Mouse (Mus musculus) cerebellum, adult 9-11 months (tissue): ENCODE results near the gene Gpr33.
A peak's percentile ranks its signal among the peaks of the same experiment; 100 is the strongest.

Source experiments
- DNase-seq: peaks from one replicate; pipeline ENCODE4 v3.0.0; 2022

Gene Gpr33

DNA sequence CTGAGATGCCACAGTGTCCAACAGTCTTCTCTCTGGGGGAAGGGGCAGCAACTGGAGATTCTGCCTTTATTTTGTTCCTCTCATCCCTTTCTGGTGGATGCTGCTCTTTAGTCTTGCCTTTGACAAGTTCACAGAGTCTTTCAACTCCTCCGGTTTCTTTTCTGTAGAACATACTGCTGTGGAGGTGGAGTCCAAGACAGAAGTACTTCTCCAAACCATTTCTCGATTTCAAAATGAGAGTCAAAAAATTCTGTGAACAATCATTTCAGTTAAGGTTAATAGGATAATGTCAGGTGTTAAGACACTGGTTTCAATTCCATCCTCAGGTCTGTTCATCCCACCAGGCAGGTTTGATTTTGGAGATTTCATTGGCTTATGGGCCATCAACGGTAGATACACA, at the start of gene Gpr33:
Gene Gpr33 (minus strand): TSS at position 101 of the 400 bp plus-strand sequence.
- DNase-seq, result no peak

DNA sequence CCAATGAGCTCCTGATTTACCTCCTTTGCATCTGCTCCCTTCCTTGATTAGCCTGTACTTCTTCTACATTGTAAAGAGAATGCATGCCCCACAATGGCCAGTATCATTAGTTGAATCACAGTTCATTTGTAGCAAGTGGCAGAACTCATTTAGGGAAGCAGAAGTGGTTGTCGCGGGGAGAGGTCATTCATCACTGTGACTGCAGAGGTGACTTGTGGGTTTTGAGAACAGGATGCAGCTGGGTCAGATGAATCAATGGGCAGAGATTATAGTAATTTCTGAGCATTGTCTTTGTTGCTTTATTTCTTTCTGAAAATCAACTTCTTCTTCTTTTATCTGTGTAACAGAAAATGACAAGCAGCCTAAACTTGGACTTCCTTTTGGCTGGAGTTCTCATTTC, 21.5 kb upstream of the Gpr33 start:
- no peak for DNase-seq

DNA sequence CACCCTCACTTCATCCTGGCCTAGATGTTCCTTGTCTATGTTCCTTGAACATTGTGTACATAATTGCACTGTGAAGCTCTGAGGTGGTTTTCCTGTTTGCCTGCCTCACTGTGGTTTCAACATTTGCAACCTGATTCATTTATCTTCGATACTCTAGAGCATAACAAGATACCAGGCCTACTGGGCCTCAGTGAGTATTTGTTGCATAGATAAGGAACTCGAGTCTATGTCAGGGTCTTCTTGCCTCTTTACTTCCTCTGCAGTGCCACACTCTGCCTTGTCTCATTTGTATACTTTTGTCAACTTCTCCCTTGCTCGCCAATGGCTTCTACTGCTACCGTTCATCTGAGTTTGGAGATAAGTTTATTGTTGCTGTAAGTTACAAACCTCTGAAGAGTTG, 18.5 kb upstream of the Gpr33 start:
- DNase-seq, result no peak

DNA sequence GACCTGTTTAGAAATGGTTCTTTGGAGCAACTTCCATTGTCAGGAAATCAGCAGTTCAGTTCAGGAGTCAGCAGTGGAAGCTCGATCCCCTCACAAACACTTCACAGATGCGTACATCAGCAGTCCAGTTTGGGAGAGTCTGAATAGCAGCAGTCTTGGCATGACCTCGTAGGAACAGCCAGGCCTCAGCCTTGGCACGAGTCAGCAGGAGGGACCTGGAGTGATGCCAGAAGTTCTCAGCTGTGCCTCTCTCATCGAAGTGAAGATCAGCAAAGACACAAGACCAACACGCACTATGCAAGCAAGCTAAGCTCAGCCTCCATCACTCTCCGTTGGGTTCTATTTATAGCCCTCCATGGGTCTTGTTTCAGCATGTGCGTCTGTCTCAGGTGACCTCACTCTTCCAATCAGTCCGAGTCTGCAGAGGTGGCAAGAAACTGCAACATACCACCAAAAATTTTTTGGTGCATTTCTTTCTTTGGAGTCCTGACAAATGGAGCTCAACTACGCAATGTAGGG, 15.0 kb upstream of the Gpr33 start:
- no peak for DNase-seq

DNA sequence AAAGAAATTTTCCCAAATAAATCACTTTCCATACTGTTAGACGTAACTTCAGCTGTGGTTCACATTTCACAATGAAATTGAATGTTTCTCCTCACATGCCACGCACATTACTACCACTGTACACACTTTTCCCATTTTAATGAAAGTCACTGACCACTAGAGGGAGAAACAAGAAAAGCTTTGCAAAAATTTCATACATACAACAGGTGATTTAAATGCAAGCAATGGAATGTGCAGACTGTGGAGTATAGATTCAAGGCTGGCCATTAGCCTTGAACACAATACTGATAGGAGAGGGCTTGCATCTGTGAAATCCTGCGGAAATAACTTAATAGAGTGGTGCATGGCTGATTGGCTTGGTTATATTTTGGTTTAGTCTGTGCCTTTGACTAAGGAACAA, 10.5 kb upstream of the Gpr33 start:
- DNase-seq, result no peak

DNA sequence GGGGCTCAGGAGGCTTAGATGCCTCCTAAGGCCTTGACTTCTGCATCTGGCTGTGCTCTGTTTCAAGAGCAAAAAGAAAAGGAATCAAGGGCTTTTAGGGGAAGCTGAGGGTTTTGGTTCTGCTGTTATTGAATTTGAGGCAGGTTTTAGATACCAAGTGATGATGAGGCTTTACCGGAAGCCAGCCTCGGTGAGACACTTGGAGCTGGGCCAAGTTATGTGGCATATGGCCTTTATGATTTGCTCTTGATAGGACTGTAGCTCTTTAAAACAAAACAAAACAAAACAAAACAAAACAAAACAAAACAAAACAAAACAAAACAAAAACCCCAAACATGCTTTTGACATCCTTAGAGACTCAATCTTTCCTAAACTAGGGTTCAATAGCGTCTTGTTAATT, 7.1 kb upstream of the Gpr33 start:
- DNase-seq, result no peak

DNA sequence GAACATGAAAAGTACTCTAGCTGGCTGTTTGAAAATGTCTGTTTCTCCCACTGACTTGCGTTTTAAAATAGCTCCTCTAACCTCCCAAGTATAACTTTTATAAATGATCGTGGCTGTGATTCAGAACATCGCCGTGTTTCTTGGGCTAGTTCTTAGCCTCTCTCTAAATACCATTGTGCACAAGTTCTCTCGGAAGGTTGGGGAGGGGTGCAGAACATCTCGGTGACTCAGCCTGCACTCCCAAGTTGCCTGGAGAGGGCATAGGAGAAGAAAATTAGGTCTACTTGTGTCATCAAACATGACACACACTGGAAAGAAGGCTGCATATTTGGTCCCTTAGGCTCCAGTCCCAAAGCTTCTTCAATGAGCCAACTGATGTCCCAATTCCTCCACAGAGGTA, 4.4 kb upstream of the Gpr33 start:
- no peak for DNase-seq

DNA sequence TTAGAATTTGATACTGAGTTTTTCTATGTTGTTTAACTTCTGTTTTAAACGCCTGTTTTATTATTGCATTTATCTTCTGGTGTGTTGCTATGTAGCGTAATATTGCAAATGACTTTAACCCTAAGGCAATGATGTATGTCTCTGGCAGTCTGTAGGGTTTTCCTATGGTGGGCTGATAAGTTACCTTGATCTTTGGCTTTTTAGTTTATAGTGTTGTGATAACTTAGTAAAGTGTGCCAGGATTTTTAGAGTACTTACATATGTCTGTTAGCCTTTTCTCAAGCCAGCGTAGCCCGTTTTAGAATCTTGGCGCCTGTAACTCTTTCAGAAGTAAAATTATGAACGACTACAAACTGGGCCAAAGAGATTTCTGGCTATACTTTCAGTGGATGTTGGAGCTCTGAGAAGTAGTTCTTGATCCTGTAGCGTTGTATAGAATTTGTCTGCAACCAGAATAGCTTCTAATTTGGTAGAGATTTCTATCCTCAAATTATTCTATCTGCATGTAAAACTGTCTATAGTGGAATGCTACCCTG, 13.3 kb downstream of the Gpr33 start:
- no peak for DNase-seq

DNA sequence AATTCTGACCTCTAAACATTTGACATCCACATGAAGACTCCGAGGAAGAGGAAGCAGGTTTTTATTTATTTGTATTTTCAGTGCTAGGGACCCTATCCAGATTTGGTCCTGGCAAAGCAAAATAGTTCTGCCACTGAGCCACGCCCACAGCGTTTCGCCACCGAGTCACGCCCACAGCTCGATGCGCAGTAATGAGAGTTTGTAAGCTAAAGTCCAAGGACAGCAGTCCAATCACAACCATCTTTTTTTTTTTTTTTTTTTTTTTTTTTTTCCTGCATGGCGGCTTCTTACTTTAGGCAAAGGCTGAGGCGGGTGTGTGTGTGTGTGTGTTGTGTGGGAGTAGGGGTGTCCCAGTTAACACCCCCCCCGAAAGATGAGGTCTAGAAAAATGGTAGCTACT, 13.8 kb downstream of the Gpr33 start:
- DNase-seq, result no peak

DNA sequence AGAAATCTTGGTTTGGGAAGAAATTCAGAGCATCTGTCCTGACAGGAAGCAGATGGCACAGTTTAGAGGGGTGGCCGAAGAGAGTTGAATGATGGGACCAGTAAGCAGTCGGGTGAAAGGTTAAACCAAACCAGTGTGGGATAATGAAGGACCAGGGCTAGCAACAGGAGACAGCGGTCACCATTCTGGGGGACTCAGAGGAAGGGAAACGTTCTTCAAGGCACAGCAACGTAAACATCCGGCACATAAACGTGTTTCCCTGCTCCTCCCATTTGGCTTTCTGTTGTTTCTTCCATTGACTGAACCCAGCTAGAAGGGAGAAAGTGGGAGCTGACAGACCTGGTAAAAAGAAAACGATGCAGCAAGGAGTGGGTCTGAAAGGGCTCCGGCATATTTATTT, 14.6 kb downstream of the Gpr33 start:
- DNase-seq, result no peak

DNA sequence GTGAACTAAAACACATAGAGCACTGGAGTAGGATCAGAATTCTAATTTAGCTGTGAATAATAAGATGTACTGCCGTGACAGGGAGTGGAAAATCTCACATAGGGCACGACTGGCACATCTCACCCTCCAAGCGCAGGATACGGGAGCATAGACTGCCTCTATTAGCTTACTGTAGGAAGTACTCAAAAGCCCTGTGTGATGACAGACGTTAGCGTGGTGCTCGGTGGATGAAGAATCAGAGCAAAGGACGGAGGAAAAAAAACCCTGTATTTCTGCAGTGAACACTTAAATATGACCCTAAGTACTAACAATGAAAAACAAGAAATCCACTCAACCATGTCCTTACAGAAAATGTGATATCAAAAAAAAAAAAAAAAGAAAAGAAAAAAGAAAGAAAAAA, 15.7 kb downstream of the Gpr33 start:
- DNase-seq, result no peak

DNA sequence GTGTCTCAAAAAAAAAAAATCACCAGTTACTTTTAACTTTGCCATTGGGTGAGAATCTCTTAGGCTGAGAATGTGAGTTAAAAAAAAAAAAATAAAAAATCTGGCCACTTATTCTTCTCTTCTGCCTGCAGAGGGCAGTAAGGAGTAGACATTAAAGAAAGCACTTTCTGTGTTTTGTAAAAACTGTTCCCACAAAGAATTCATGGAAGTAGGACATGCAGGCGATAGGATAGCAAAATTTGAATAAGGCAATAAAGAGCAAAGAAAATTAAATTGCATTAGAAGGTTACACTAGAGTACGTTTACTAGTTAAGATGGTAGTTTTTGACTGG, 17.3 kb downstream of the Gpr33 start:
- DNase-seq, result no peak

DNA sequence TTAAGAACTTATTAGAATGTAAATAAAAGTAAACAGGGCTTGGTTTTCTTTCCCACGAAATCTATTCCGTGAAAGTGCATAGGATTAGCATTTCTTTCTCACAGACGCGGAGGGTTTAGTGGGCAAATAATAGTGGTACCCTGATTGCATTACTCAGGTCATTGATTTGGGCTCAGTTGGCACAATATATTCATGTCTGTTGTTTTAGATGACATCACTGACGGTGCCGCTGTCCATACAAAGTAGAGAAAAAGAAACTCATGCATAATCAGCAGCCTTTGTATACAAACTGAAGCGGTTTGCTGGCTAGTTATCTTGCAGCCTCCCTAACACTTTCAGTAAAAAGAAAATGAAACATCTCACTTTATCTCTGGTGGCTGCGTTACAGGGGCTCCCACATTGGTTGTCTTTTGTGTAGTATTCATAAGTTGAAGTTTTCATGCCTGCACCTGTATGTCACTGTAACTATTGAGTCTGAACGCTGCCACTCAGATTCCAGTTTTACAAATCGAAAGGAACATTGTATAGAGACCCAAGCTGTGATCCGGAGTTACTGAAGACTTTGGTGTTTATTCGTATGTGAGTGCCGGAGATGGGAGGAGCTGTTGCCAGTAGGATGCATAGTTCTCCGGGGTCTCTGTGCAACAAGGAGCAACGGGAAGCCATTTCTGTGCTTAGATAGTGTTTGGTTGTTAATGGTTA, 17.8 kb downstream of the Gpr33 start:
- DNase-seq, result no peak

DNA sequence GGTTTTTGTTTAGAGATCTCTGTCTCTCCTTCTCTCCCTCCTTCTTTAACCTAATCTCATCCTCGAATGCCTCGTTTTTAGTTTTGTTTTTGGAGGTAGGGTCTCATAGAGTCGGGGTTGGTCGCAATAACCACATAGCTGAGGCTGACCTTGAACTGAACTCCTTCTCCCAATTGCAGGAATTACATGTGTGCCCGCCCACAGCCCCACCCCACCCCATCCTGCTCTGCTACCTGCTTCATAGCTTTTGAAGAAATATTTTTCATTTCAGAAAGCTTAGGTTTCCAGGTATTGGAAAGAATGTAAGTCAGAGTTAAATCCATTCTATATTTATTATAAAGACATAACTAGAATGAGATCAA, 21.2 kb downstream of the Gpr33 start:
- DNase-seq, result no peak

DNA sequence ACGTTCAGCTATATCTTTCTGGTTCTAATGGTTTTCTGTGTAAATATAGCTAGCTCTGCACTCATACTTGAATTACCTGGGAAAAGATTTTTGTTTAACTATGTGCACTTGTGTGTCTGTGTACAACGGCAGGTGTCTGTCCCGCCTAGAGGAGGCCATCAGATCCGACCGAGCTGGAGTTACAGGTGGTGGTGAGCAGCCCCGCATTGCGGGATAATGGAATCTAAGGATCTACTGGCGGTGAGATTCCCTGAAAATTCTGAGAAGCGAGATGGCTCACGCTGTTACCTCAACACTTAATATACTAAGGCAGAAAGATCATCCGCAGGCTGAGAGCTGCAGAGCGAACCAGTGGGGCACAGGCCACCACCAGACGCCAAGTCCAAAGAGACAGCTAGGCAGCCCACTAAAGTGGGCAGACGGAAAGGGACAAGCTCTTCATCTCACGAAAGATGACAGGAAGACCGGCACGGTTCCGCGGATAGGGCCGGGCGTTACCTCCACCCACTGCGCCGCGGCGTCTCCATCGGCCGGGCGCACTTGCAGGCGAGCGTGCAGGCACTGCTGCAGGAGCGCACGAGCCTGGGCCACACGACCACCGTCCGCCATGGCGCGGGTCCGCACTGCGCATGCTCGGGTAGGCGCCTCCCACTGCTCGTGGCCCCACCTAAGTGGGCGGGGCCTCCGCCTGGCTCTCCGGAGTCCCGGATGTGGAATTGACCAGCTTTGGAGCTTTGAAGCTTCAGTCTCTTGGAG, 21.8 kb downstream of the Gpr33 start, which contains the start of gene Dtd2:
Gene Dtd2 (minus strand): TSS at position 625 of the 756 bp plus-strand sequence.
- DNase-seq, result peak; percentile 92

DNA sequence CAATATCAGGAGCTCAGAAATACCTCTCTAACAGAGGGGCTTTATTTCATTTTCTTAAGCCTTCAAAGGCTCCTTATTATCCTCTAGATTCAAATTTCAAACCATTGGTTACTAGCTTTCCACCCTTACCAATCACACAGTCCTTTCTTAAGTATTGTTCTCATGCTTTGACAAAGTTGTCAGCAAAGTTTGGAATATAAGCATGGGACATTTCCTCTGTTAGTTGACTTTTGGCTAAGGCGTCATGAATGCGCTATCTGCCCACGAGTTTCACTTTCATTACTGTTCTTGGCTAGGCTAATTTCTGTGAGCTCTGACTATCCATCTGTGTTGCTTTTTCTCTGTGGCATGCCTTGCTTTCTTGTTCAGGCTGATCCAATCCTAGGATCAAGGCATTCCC, 25.1 kb downstream of the Gpr33 start:
- no peak for DNase-seq

DNA sequence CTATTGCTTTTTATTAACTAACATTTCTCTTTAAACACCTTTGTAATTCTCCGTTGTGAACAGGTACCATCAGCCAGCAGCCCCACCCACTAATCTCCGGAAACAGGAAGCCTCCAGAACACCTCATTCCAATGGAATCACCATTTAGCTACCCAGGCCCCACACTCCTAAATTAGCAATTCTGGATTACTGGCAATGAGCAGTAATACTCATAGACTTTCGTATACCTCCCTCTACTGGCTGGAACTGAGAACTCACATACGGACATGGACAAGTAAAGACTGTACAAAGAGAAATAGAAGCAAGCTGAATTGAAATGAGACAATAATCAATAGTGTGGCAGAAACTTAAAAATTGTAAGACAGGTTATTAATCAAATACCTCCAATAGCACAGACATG, 26.3 kb downstream of the Gpr33 start:
- DNase-seq, result peak; percentile 65

DNA sequence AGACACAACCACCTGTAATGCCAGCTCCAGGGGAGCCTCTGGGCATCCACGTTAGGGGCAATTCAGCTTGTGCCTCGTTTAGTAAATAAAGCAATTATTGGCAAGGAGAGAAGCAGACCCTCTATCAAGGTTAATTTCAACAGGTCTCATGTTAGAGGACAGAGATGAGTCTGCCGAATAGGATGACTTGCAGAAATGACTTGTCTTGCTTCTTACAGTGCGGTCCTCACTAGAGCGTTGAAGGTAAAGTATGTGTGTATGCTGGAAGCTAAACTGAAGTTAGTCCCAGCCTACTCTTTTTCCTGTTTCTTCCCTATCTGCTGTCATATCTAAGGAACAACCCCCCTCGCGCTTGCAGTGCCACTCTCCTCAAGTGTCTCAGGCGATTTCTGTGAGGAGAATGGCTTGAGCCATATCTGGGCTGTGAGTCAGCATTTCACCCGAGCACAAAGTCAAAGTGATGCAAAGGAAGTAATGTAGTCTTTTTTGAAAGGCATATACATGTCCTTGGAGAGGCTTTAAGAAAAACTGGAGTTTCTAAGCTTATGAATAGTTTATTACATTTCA, 29.4 kb downstream of the Gpr33 start:
- DNase-seq, result no peak

DNA sequence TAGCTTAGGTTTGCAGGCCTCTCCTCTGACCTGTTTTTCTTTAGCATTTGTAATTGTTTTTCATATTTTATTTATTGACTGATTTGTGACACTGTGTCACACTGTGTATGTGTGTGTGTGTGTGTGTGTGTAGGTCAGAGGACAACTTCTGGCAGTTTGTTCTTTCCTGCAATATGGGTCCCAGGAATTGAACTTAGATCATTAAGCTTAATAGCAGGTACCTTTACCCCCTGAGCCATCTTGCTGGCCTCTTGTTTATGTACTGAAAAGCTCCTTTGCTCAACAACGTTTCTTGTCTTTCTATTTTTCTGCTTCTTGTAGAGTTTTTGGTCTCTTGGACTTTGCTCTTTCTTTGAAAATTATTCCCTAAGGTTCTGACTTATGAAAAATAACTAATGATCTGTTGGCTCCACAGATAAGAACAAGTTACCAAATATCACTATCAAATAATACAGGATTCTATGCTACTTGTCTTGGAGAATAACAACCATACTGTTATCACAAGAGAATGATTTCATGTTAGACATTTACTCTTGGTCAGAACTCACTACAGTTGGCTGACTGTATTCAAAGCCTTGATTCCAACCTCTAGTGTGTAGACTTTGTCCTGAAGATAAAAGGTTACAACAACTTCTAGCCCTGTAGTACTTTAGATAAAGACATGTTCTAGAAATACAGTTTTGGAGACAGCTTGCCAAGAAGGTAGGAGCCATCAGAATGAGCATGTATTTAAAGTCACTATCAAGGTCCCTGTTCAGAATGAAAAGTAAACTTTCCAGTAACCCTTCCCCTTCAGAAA, 31.9 kb downstream of the Gpr33 start:
- no peak for DNase-seq

DNA sequence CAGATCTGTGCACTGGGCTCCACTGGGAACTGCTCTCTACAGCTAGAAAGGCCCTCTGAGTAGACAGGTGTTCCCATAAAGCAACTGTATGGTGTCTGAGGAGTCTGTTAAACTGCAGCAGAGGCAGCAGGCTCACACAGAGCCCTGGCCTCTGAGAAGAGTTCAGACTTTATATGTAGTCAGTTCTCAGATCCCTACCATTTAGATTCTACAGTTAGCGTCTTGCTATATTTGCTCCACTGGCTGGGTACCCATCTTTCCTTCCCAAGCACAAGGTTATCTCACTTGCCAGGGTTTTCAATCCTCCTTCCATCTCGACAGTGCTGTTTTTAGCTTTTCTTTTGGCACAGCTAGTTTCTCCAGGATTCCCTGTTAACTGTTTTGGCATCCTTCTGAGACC, 37.2 kb downstream of the Gpr33 start:
- no peak for DNase-seq

DNA sequence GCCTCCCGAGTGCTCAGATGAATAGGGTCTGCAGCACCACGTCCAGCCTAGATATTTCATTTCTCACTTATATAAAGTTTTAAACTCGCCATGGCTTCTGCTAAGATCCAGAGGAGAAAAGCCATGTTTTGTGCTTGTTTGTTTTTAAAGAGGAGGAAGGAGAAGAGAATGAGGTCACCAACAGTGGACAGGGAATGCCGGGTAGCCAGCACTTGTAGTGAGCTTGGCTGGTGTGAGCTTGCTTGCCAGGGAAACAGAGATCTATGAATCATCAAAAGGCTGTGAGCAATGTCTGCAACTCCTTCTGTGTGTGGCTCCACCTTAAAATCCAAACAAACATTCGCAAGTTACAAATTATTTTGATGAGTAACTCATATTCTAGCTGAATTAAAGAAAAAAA, 39.3 kb downstream of the Gpr33 start:
- no peak for DNase-seq

DNA sequence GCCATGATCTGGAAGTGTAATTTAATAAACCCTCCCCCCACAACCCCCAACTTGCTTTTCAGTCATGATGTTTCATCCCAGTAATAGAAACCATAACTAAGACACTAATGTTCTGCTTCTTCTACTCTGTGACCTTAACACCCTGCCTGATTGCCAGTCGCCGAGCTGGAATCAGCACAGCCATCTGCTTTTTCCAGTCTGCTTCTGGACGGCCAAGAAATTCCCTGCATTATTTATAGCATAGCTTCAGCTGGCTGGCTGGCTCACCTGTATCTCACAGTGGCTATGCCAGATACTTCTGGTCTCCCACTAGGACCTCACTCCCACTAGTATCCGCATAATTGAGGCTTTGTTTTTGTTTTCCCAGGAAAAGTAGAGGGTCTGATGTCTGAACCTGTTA, 42.0 kb downstream of the Gpr33 start:
- peak; percentile 42 for DNase-seq

DNA sequence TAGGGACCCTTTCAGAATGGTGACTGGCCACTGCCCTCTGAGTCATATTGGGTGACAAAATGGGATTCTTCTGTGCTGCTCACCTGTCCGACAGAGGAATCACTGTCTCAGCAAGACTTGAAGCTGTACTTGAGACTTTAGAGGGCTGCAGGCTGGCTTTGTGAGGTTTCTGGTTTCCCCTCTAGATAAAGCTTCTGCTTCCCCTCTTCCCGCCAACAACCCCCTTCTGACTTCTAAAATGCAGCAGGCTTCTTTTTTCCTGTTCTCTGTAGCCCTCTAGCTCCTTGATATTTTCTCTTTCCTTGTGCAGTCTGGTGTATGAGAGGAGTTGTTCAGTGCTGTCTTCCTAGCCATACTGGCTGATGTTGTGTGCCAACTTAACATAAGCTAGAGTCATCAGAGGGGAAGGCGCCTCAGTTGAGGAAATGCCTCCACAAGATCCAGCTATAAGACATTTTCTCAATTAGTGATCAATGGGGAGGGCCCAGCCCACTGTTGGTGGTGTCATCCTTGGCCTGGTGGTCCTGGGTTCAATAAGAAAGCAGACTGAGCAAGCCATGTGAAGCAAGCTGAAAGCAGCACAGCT, 42.6 kb downstream of the Gpr33 start:
- no peak for DNase-seq
